Mouse (Mus musculus): ENCODE data around the gene Ybx2. TPM values are rescaled to one million over a fixed set of nuclear protein-coding genes. Genes with fewer than 3 reads are reported as not detected.
"Not testable (repeated sequence)": the region's sequence is repeated elsewhere in the genome, so short reads cannot be mapped to it uniquely, and the experiment has no call there.

Ybx2 gene
- polyA plus RNA-seq, 1 experiment: 76.4 TPM

GRCm38 (mm10) chr11:69920266-69921031 lies 15.1 kb upstream of the Ybx2 start:
- peak overlapping the region; percentile 72 for H3K4me3 ChIP-seq (ENCODE audit: insufficient read depth, low read depth, low read length)

GRCm38 (mm10) chr11:69921114-69922011 lies 14.2 kb upstream of the Ybx2 start, which contains the start of gene Eif5a:
Eif5a (minus strand) TSS chr11:69921958.
- Histone ChIP-seq H3K4me1 (ENCODE audit: control insufficient read depth, insufficient read depth, insufficient read length, low read length) (peaks cover 3% of the 10 kb centered on the region), H3K4me3 (ENCODE audit: insufficient read depth, low read depth, low read length) (peak within 1 kb of the TSS; percentile 72), H3K27ac (replicated peaks; ENCODE audit: low read depth, low read length) (peak within 1 kb of the TSS; percentile 91)

More at GRCm38 (mm10) chr11:69920266-69921031, 15.1 kb upstream of the Ybx2 start:
- Histone ChIP-seq H3K4me1 (ENCODE audit: control insufficient read depth, insufficient read depth, insufficient read length, low read length) (peaks cover 3% of the 10 kb centered on the region), H3K27ac (replicated peaks; ENCODE audit: low read depth, low read length) (peak overlapping the region; percentile 83)

GRCm38 (mm10) chr11:69922012-69922756 lies 13.4 kb upstream of the Ybx2 start:
- H3K27ac ChIP-seq (replicated peaks; ENCODE audit: low read depth, low read length): peak overlapping the region; percentile 91
- peaks cover 3% of the 10 kb centered on the region for H3K4me1 ChIP-seq (ENCODE audit: control insufficient read depth, insufficient read depth, insufficient read length, low read length)
- peak overlapping the region; percentile 65 for H3K4me3 ChIP-seq (ENCODE audit: insufficient read depth, low read depth, low read length)

- Histone ChIP-seq H3K4me1 (ENCODE audit: control insufficient read depth, insufficient read depth, insufficient read length, low read length) (peaks cover 3% of the 10 kb centered on the region), H3K4me3 (ENCODE audit: insufficient read depth, low read depth, low read length) (no peak overlapping the region), H3K27ac (replicated peaks; ENCODE audit: low read depth, low read length) (no peak overlapping the region; the same call in 1 of the 2 replicates)
Measured at GRCm38 (mm10) chr11:69922796-69923195, 12.8 kb upstream of the Ybx2 start.

GRCm38 (mm10) chr11:69927501-69927900 lies 8.1 kb upstream of the Ybx2 start:
- Histone ChIP-seq H3K4me1 (ENCODE audit: control insufficient read depth, insufficient read depth, insufficient read length, low read length) (peaks cover under 1% of the 10 kb centered on the region), H3K27ac (replicated peaks; ENCODE audit: low read depth, low read length) (no peak overlapping the region), H3K4me3 (ENCODE audit: insufficient read depth, low read depth, low read length) (no peak overlapping the region)

- H3K4me1 ChIP-seq (ENCODE audit: control insufficient read depth, insufficient read depth, insufficient read length, low read length): no peaks in the 10 kb centered on the region
Measured at GRCm38 (mm10) chr11:69929712-69930111, 5.9 kb upstream of the Ybx2 start.

GRCm38 (mm10) chr11:69930176-69930575 lies 5.4 kb upstream of the Ybx2 start:
- not testable (repeated sequence) for H3K4me3 ChIP-seq (ENCODE audit: insufficient read depth, low read depth, low read length); H3K27ac ChIP-seq (replicated peaks; ENCODE audit: low read depth, low read length); H3K4me1 ChIP-seq (ENCODE audit: control insufficient read depth, insufficient read depth, insufficient read length, low read length)

More at GRCm38 (mm10) chr11:69929712-69930111, 5.9 kb upstream of the Ybx2 start:
- Histone ChIP-seq H3K4me3 (ENCODE audit: insufficient read depth, low read depth, low read length) (no peak overlapping the region), H3K27ac (replicated peaks; ENCODE audit: low read depth, low read length) (no peak overlapping the region; the same call in 1 of the 2 replicates)

GRCm38 (mm10) chr11:69930967-69931537 lies 4.5 kb upstream of the Ybx2 start:
- Histone ChIP-seq H3K27ac (replicated peaks; ENCODE audit: low read depth, low read length) (no peak overlapping the region; the same call in 1 of the 2 replicates), H3K4me1 (ENCODE audit: control insufficient read depth, insufficient read depth, insufficient read length, low read length) (no peaks in the 10 kb centered on the region), H3K4me3 (ENCODE audit: insufficient read depth, low read depth, low read length) (no peak overlapping the region)

- no peak overlapping the region for H3K27ac ChIP-seq (replicated peaks; ENCODE audit: low read depth, low read length)
- H3K4me3 ChIP-seq (ENCODE audit: insufficient read depth, low read depth, low read length): no peak overlapping the region
- no peaks in the 10 kb centered on the region for H3K4me1 ChIP-seq (ENCODE audit: control insufficient read depth, insufficient read depth, insufficient read length, low read length)
Measured at GRCm38 (mm10) chr11:69931769-69932168, 3.8 kb upstream of the Ybx2 start.

GRCm38 (mm10) chr11:69932254-69932653 lies 3.3 kb upstream of the Ybx2 start:
- no peak overlapping the region for H3K27ac ChIP-seq (replicated peaks; ENCODE audit: low read depth, low read length)
- H3K4me3 ChIP-seq (ENCODE audit: insufficient read depth, low read depth, low read length): no peak overlapping the region
- H3K4me1 ChIP-seq (ENCODE audit: control insufficient read depth, insufficient read depth, insufficient read length, low read length): no peaks in the 10 kb centered on the region

GRCm38 (mm10) chr11:69933066-69933465 lies 2.5 kb upstream of the Ybx2 start:
- H3K4me1 ChIP-seq (ENCODE audit: control insufficient read depth, insufficient read depth, insufficient read length, low read length): 0 out of 2 replicates have a peak, but pooled peaks cover 1% of the 10 kb centered on the region
- H3K27ac ChIP-seq (replicated peaks; ENCODE audit: low read depth, low read length): no peak overlapping the region
- H3K4me3 ChIP-seq (ENCODE audit: insufficient read depth, low read depth, low read length): no peak overlapping the region

- Histone ChIP-seq H3K4me3 (ENCODE audit: insufficient read depth, low read depth, low read length) (no peak overlapping the region), H3K4me1 (ENCODE audit: control insufficient read depth, insufficient read depth, insufficient read length, low read length) (peaks cover 6% of the 10 kb centered on the region; the same call in 1 of the 2 replicates), H3K27ac (replicated peaks; ENCODE audit: low read depth, low read length) (no peak overlapping the region)
Measured at GRCm38 (mm10) chr11:69934169-69934568, 1.4 kb upstream of the Ybx2 start.

- Histone ChIP-seq H3K4me1 (ENCODE audit: control insufficient read depth, insufficient read depth, insufficient read length, low read length) (peaks cover 10% of the 10 kb centered on the region), H3K27ac (replicated peaks; ENCODE audit: low read depth, low read length) (no peak overlapping the region), H3K4me3 (ENCODE audit: insufficient read depth, low read depth, low read length) (no peak overlapping the region)
Measured at GRCm38 (mm10) chr11:69934681-69935080, 915 bp upstream of the Ybx2 start.

- Histone ChIP-seq H3K27ac (replicated peaks; ENCODE audit: low read depth, low read length) (peak overlapping the region; percentile 47; the same call in 1 of the 2 replicates), H3K4me1 (ENCODE audit: control insufficient read depth, insufficient read depth, insufficient read length, low read length) (peaks cover 12% of the 10 kb centered on the region), H3K4me3 (ENCODE audit: insufficient read depth, low read depth, low read length) (peak overlapping the region; percentile 46)
Measured at GRCm38 (mm10) chr11:69936156-69936555, 560 bp downstream of the Ybx2 start.

Measured in brown adipose tissue, adult 24 weeks (tissue).